Mouse (Mus musculus) Patski (cell line): ENCODE measurements around the gene Ctsc. TPM values are rescaled to one million over a fixed set of nuclear protein-coding genes. Genes with fewer than 3 reads are reported as not detected.

ENCODE experiments used
- ATAC-seq: fragments of 100-300 bp; one replicate; pipeline ENCODE4 v1.8.0; 2021
- CTCF ChIA-PET: fragments of 350-600 bp; sonication (Branson Sonifier 250); formaldehyde crosslinking; loops from one replicate; lab custom pipeline; 2022; ENCODE audit warnings: inconsistent platforms; lab: Charles Lee
- POLR2A ChIA-PET: fragments of 350-600 bp; sonication (Branson Sonifier 250); formaldehyde crosslinking; loops from one replicate; lab custom pipeline; 2022; ENCODE audit warnings: antibody characterized with exemption, inconsistent platforms; lab: Charles Lee
- DNase-seq: peaks from one replicate; pipeline ENCODE4 v3.0.0-alpha.2; 2011; ENCODE audit warnings: low read depth, low spot score
- H3K27me3 ChIP-seq: fragments of 371-371 bp; one replicate; pipeline ENCODE4 v1.5.1; 2021
- CTCF ChIP-seq: fragments of 100-300 bp; IDR thresholded peaks from one replicate; pipeline ENCODE4 v1.5.1; 2021
- in situ Hi-C: fragments of 300-500 bp; cut with MboI; formaldehyde crosslinking; loops from 3 replicates; pipeline ENCODE4 v1.11.1; 2018; ENCODE audit warnings: low pct_unique_long_range_greater_than_20kb, mixed read lengths
- polyA plus RNA-seq: library from polyadenylated mRNA; unstranded; gene quantifications from one replicate; pipeline ENCODE4 v1.2.3, GENCODE M21; 2021

Ctsc gene
- polyA plus RNA-seq, 1 experiment from 2014 or later, result 24.7 TPM

GRCm38 (mm10) chr7:88259155-88259925 lies 18.5 kb upstream of the Ctsc start:
- CTCF ChIA-PET, result no interaction called here
- ATAC-seq, result no peak
- in situ Hi-C loops, result no loop called here
- POLR2A ChIA-PET, result no interaction called here
- TF ChIP-seq CTCF, result no peak
- no peak for DNase-seq
- no peaks in the 10 kb centered on the region for H3K27me3 ChIP-seq

GRCm38 (mm10) chr7:88261799-88262198 lies 16.1 kb upstream of the Ctsc start:
- in situ Hi-C loops, result no loop called here
- no peaks in the 10 kb centered on the region for H3K27me3 ChIP-seq
- ATAC-seq (no peak), DNase-seq (no peak)
- POLR2A ChIA-PET, result no interaction called here
- TF ChIP-seq CTCF, result no peak
- CTCF ChIA-PET, result no interaction called here

GRCm38 (mm10) chr7:88264861-88265260 lies 13.0 kb upstream of the Ctsc start:
- in situ Hi-C loops, result no loop called here
- ChIA-PET POLR2A (interaction anchor here (1.1 kb wide), 1 partner anchor 11 kb away, joined by 3 read pairs; no protein-coding TSS in a partner anchor), CTCF (no interaction called here)
- no peak for TF ChIP-seq CTCF
- no peaks in the 10 kb centered on the region for H3K27me3 ChIP-seq
- ATAC-seq (no peak), DNase-seq (no peak)

DNA sequence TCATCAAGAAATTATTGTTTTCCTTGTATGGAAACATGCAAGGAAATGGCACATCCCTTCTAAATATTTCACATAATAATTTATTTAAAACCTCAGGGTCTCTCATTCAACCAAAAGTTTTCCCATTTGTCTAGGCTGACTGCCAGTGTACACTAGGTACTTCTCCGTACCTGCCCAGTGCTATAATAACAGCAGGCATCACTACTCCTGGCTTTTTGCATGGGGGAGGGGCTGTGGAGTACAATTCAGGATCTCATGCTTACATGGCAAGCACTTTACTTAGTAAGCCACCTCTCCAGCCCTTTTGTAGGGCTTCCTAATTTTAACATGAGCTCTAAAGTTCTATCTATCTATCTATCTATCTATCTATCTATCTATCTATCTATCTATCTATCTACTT lies 8.0 kb upstream of the Ctsc start:
- DNase-seq (no peak), ATAC-seq (no peak)
- no peak for TF ChIP-seq CTCF
- H3K27me3 ChIP-seq, result no peaks in the 10 kb centered on the region
- ChIA-PET POLR2A (no interaction called here), CTCF (interaction anchor here (1.3 kb wide), 1 partner anchor 39 kb away, joined by 3 read pairs; no protein-coding TSS in a partner anchor)
- in situ Hi-C loops, result no loop called here

GRCm38 (mm10) chr7:88271531-88271930 lies 6.4 kb upstream of the Ctsc start:
- in situ Hi-C loops, result no loop called here
- ATAC-seq (peak; percentile 21), DNase-seq (no peak)
- no peak for TF ChIP-seq CTCF
- ChIA-PET CTCF (interaction anchor here (1.2 kb wide), 1 partner anchor 10 kb away, joined by 4 read pairs; no protein-coding TSS in a partner anchor), POLR2A (interaction anchor here (0.7 kb wide), 1 partner anchor 227 kb away, joined by 3 read pairs; no protein-coding TSS in a partner anchor)
- H3K27me3 ChIP-seq, result no peaks in the 10 kb centered on the region

DNA sequence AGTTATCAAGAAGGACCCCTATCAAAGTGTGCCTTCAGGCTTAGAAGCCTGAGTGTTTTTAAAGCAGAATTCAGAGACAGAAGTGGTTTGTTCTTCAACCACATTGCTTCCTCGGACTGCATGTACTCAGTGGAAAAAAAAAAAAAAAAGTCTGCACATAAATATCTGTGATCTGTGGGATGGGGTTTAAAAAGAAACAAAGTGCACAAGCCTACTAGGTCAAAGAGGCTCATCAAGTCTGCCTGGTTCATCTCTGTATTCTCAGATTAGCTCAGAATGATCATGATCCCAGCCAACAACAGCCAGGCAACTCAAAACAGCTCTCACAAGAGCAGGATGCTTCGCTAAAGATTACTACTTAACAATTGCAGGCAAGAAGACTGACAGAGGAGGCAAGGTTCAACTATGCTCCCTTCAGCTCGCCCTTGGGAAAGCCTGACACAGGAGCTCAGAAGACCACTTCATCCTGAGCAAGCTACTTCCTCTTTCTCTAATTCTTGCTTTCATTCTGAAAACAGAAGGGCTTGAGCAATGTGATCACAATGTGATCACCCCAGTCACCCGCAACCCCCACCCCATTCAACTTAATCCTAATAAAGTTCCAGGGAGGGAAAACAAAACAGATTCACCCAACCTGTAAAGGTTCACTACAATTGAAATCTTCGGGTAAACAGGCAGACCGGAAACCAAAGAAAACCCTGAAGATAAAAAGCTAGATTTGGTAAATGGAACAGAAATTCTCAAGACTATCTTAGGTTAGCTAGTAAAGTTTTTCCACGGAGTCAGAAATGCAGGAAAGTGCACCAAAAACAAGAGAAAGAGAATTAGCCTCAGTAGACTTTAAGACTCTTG lies 745 bp upstream of the Ctsc start:
- DNase-seq (no peak), ATAC-seq (no peak)
- H3K27me3 ChIP-seq, result no peaks in the 10 kb centered on the region
- no peak for TF ChIP-seq CTCF
- in situ Hi-C loops, result loop anchor here (5.0 kb wide), 1 partner anchor 80 kb away; no protein-coding TSS in a partner anchor
- ChIA-PET POLR2A (interaction anchor here (1.1 kb wide), 1 partner anchor 17 kb away, joined by 5 read pairs; no protein-coding TSS in a partner anchor), CTCF (interaction anchor here (0.7 to 2.8 kb wide), 3 partner anchors 11 to 30 kb away, joined by 3 to 9 read pairs (median 3); no protein-coding TSS in a partner anchor)

DNA sequence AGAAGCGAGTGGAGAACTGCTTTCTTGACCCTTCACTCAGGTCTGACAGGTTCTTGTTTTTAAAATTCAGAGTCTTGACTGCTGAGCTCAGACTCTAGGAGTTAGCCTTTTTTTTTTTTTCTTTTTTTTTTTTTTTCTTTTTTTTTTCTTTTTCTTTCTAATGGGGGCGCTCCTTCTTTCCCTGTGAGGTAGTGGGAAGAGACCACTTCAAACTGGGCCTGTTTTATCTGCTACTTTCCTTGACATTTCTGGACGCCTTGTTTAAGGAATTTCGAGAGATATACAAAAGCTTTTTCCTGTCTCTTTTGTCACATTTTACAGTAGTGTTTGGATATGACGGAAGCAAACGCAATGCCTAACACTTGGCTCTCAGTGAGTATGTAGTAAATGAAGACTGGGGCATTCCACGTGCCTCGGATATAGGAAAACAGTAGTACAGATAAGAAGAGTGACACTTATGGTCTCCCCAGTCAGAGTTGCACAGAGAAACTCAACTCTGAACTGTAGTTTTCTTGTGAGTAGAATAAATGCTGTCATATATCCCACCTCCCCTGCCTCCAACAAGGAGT lies 827 bp downstream of the Ctsc start:
- no peaks in the 10 kb centered on the region for H3K27me3 ChIP-seq
- no peak for ATAC-seq
- DNase-seq, result no peak
- POLR2A ChIA-PET, result no interaction called here
- TF ChIP-seq CTCF, result no peak
- CTCF ChIA-PET, result interaction anchor here (0.8 to 2.8 kb wide), 2 partner anchors 13 to 28 kb away, joined by 3 to 9 read pairs; no protein-coding TSS in a partner anchor
- in situ Hi-C loops, result loop anchor here (5.0 kb wide), 1 partner anchor 81 kb away; no protein-coding TSS in a partner anchor

DNA sequence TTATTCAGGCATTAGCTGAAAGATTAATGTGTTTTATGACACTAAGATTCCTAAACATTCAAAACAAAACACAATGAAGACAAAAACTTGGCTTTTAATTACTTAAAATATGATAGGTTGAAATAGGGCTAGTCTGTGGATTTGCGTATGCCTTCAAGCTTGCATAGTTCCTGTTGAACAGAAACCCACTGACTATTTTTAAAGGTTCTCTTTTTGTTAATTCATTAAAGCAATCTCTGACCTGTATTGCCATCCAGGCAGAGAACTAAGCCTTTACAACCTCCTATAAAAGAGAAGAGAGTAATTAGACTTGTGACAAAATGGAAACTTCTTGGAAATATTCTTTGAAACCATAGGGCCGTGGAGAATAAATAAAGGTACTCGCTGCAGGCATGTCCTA lies 7.4 kb downstream of the Ctsc start:
- CTCF ChIA-PET, result no interaction called here
- H3K27me3 ChIP-seq, result no peaks in the 10 kb centered on the region
- TF ChIP-seq CTCF, result no peak
- ATAC-seq (no peak), DNase-seq (no peak)
- POLR2A ChIA-PET, result no interaction called here
- in situ Hi-C loops, result no loop called here

- no peaks in the 10 kb centered on the region for H3K27me3 ChIP-seq
- ATAC-seq, result no peak
- in situ Hi-C loops, result no loop called here
- DNase-seq, result no peak
- ChIA-PET CTCF (interaction anchor here (0.7 to 1.3 kb wide), 2 partner anchors 9 to 97 kb away, joined by 3 to 5 read pairs; no protein-coding TSS in a partner anchor), POLR2A (no interaction called here)
- no peak for TF ChIP-seq CTCF
These were observed 13.2 kb downstream of the Ctsc start for GRCm38 (mm10) chr7:88291036-88291435.

DNA sequence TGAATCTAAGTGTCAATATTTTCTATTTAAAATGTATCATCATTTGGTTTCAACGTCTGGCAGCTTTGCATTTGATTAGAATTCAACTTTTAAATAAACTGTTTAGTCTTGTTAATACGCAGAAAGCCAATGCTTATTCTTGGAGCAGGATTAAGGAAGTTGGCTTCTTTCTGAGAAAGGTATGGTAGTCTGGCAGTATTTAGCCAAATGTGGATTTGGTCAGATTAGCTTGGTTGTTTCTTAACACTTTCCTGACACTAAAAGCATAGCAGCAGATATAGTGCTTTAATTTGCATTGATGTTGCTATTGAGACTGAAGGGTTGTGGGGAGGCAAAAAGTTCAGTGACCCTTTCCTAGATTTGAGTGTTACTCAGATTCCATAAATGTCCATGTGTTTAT lies 14.2 kb downstream of the Ctsc start:
- ATAC-seq (no peak), DNase-seq (no peak)
- in situ Hi-C loops, result no loop called here
- POLR2A ChIA-PET, result interaction anchor here (0.6 kb wide), 1 partner anchor 234 kb away, joined by 4 read pairs; no protein-coding TSS in a partner anchor
- H3K27me3 ChIP-seq, result no peaks in the 10 kb centered on the region
- CTCF ChIA-PET, result interaction anchor here (1.3 kb wide), 2 partner anchors 8 to 14 kb away, joined by 3 to 5 read pairs; no protein-coding TSS in a partner anchor
- no peak for TF ChIP-seq CTCF
